Mouse (Mus musculus): Measurements from ENCODE around the gene Ghrh. TPM values are rescaled to one million over a fixed set of nuclear protein-coding genes. Genes with fewer than 3 reads are reported as not detected.

The Ghrh gene
- polyA plus RNA-seq, 1 experiment from 2014 or later: not detected

DNA sequence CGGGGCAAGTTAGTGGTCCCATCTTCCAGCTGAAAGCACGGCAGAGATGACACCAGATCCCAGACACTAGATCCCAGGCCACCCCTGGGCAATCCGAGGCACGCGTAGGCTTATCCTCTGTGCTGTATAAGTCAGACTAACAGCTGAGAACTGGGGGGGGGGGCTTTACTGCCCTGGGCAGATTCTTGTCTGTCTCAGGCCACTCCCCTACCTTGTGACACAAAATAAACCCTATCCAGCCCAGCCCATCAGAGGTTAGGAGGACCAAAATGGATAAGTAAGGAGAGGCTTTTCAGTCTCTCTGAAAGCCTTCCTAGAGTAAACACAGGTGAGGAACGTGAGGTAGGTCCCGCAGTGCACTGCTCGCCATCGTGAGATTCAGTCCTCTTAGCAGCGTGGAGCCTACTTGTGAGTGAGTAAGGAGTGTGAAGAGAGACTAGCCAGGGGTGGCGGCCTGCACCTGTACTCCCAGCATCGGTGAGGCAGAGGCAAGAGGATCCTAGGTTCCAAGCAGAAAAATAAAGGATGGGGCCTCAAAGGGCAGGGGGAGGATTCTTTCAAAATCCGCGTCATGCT is 30.9 kb downstream of the Ghrh start:
- H3K4me3 ChIP-seq (ENCODE audit: control insufficient read depth in 1 of 2, insufficient read depth in 1 of 2, low read depth in 1 of 2, low read length in 2 of 2): no peak overlapping the region
- 84% methylated on average over 14 of the region's 14 CpGs for WGBS
- peaks cover 6 to 8% of the 10 kb centered on the region in 2 experiments; a peak in 1 of 4 replicates for H3K4me1 ChIP-seq (ENCODE audit: control insufficient read depth in 2 of 2, insufficient read depth in 2 of 2, low read length in 2 of 2)
- no peak overlapping the region for H3K27ac ChIP-seq (replicated peaks in 1 of 2; ENCODE audit: control insufficient read depth in 1 of 2, insufficient read depth in 1 of 2, low read depth in 2 of 2, low read length in 2 of 2)
- H3K9ac ChIP-seq (ENCODE audit: low read length): no peak overlapping the region
- H3K27me3 ChIP-seq (ENCODE audit: control insufficient read depth, insufficient read depth, low read length): no peaks in the 10 kb centered on the region
- no peaks in the 10 kb centered on the region for H3K9me3 ChIP-seq (ENCODE audit: control insufficient read depth, low read length)
- peaks cover 96% of the 10 kb centered on the region for H3K36me3 ChIP-seq (ENCODE audit: control insufficient read depth, insufficient read depth, low read length)
- ATAC-seq (ENCODE audit: insufficient number of reproducible peaks, insufficient read depth, low FRiP score, low read depth): no peak
- H3K4me2 ChIP-seq (ENCODE audit: low read length): no peak overlapping the region

DNA sequence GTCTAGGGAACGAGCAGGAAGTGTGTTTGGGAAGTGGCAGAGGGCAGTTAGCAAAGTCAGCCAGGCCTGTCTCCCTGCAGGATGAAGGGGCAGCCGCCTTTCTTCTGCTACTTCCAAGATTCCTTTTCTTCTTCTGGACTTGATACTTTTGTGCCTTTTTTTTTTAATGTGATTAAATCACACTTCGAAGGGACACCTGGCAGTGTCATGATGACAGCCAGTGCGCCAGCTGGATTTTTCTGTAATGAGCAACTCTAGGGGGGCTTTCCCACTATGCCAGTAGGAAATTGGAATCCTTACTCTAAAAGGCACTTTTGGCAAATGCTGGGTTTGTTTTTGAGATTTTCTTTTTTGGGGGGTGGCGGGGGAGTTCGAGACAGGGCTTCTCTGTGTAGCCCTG is 31.8 kb downstream of the Ghrh start:
- peaks cover 96% of the 10 kb centered on the region for H3K36me3 ChIP-seq (ENCODE audit: control insufficient read depth, insufficient read depth, low read length)

DNA sequence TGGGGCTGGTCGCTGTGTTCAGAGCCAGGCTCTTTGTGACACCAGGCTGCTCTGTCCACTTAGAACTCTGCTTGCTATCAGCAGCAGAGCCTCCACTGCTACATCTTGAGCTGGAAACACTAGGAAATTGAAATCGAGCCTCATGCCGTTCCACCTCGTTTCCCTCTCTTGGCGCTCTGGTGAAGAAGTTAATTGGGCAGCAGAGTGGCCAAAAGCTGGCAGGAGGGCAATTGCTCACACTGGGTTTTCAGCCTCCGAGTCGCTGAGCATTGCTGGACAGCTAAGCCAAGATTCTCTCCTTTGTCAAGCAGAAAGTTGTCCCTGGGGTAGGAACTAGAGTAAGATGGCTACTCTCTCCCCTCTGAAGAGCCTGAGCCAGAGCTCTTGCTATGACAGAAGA is 33.0 kb downstream of the Ghrh start:
- H3K9ac ChIP-seq (ENCODE audit: low read length): no peak overlapping the region
- no peak overlapping the region for H3K27ac ChIP-seq (replicated peaks in 1 of 2; ENCODE audit: control insufficient read depth in 1 of 2, insufficient read depth in 1 of 2, low read depth in 2 of 2, low read length in 2 of 2)
- peaks cover 97% of the 10 kb centered on the region for H3K36me3 ChIP-seq (ENCODE audit: control insufficient read depth, insufficient read depth, low read length)
- WGBS: 93% methylated on average over 7 of the region's 7 CpGs
- no peaks in the 10 kb centered on the region for H3K27me3 ChIP-seq (ENCODE audit: control insufficient read depth, insufficient read depth, low read length)
- H3K9me3 ChIP-seq (ENCODE audit: control insufficient read depth, low read length): no peaks in the 10 kb centered on the region
- H3K4me2 ChIP-seq (ENCODE audit: low read length): no peak overlapping the region
- no peak for ATAC-seq (ENCODE audit: insufficient number of reproducible peaks, insufficient read depth, low FRiP score, low read depth)
- no peak overlapping the region for H3K4me3 ChIP-seq (ENCODE audit: control insufficient read depth in 1 of 2, insufficient read depth in 1 of 2, low read depth in 1 of 2, low read length in 2 of 2)
- peaks cover 8 to 17% of the 10 kb centered on the region in 2 experiments; a peak in 2 of 4 replicates for H3K4me1 ChIP-seq (ENCODE audit: control insufficient read depth in 2 of 2, insufficient read depth in 2 of 2, low read length in 2 of 2)

More for the DNA sequence above, 31.8 kb downstream of the Ghrh start:
- Histone ChIP-seq H3K27me3 (ENCODE audit: control insufficient read depth, insufficient read depth, low read length) (no peaks in the 10 kb centered on the region), H3K9ac (ENCODE audit: low read length) (no peak overlapping the region), H3K4me3 (ENCODE audit: control insufficient read depth in 1 of 2, insufficient read depth in 1 of 2, low read depth in 1 of 2, low read length in 2 of 2) (no peak overlapping the region), H3K4me1 (ENCODE audit: control insufficient read depth in 2 of 2, insufficient read depth in 2 of 2, low read length in 2 of 2) (peaks cover 8 to 13% of the 10 kb centered on the region in 2 experiments; a peak in 2 of 4 replicates), H3K4me2 (ENCODE audit: low read length) (no peak overlapping the region), H3K9me3 (ENCODE audit: control insufficient read depth, low read length) (no peaks in the 10 kb centered on the region), H3K27ac (replicated peaks in 1 of 2; ENCODE audit: control insufficient read depth in 1 of 2, insufficient read depth in 1 of 2, low read depth in 2 of 2, low read length in 2 of 2) (no peak overlapping the region)
- 84% methylated on average over 6 of the region's 6 CpGs for WGBS
- ATAC-seq (ENCODE audit: insufficient number of reproducible peaks, insufficient read depth, low FRiP score, low read depth): no peak

DNA sequence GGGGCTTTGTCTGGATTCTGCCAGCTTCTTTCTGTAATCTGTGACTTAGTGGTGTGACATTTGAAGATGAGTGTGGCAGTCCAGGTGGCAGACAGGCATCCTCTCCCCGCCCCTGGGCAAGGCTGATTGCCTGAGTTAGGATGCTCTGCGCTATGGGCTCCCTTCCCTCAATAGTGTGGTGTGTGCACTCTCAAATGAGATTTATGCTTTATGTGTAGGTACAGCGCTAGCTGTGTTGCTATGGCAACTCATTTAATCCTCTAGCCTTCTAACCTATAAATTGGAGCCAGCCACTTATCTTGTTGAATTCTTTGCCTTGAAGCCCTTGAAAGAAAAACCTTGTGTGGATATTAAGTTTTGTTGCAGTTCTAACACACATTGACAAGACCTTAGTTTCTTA is 33.6 kb downstream of the Ghrh start:
- Histone ChIP-seq H3K36me3 (ENCODE audit: control insufficient read depth, insufficient read depth, low read length) (peaks cover 97% of the 10 kb centered on the region), H3K4me2 (ENCODE audit: low read length) (no peak overlapping the region), H3K4me3 (ENCODE audit: control insufficient read depth in 1 of 2, insufficient read depth in 1 of 2, low read depth in 1 of 2, low read length in 2 of 2) (no peak overlapping the region), H3K4me1 (ENCODE audit: control insufficient read depth in 2 of 2, insufficient read depth in 2 of 2, low read length in 2 of 2) (peaks cover 8 to 17% of the 10 kb centered on the region in 2 experiments; a peak in 2 of 4 replicates), H3K9me3 (ENCODE audit: control insufficient read depth, low read length) (no peaks in the 10 kb centered on the region), H3K9ac (ENCODE audit: low read length) (no peak overlapping the region), H3K27ac (replicated peaks in 1 of 2; ENCODE audit: control insufficient read depth in 1 of 2, insufficient read depth in 1 of 2, low read depth in 2 of 2, low read length in 2 of 2) (no peak overlapping the region), H3K27me3 (ENCODE audit: control insufficient read depth, insufficient read depth, low read length) (no peaks in the 10 kb centered on the region)
- WGBS: 93% methylated on average over 3 of the region's 3 CpGs
- no peak for ATAC-seq (ENCODE audit: insufficient number of reproducible peaks, insufficient read depth, low FRiP score, low read depth)

DNA sequence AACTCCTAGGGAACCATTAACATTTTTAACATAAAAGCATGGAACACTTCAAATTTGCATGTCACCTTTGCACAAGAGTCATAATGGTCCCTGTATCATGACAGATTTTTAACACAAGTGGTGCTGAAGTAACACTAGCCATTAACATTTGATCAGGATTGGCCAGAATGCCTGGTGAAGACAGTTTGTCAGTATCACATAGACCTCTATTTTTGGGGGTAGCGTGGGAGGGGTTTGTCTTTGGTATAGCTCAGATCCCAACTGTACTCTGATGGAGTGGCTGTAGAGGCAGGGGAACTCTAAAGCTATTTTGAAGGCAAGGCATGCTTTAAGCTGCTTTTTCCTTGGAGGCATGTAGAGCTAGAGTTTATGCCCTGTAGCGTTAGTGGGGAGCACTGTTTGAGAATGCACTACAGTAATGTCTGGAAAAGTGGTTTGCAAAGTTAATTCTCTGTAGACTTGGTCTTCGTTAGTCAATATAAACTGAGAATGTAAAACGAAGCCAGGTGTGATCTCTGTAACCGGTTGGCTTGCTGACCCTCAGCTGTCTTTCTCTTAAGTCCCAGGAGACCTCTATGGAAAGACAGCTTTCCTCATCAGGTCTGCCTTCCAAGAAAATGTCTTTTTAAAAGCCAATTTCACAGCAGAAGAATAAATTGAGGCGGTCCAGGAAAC is 36.2 kb downstream of the Ghrh start:
- no peak overlapping the region for H3K9ac ChIP-seq (ENCODE audit: low read length)
- H3K27me3 ChIP-seq (ENCODE audit: control insufficient read depth, insufficient read depth, low read length): no peaks in the 10 kb centered on the region
- no peak overlapping the region for H3K4me2 ChIP-seq (ENCODE audit: low read length)
- H3K27ac ChIP-seq (replicated peaks in 1 of 2; ENCODE audit: control insufficient read depth in 1 of 2, insufficient read depth in 1 of 2, low read depth in 2 of 2, low read length in 2 of 2): no peak overlapping the region; a peak in 1 of 4 replicates
- no peaks in the 10 kb centered on the region for H3K9me3 ChIP-seq (ENCODE audit: control insufficient read depth, low read length)
- no peak overlapping the region for H3K4me3 ChIP-seq (ENCODE audit: control insufficient read depth in 1 of 2, insufficient read depth in 1 of 2, low read depth in 1 of 2, low read length in 2 of 2)
- 75% methylated on average over 6 of the region's 6 CpGs for WGBS
- peaks cover 0 to 17% of the 10 kb centered on the region in 2 experiments; a peak in 1 of 4 replicates for H3K4me1 ChIP-seq (ENCODE audit: control insufficient read depth in 2 of 2, insufficient read depth in 2 of 2, low read length in 2 of 2)
- peaks cover 97% of the 10 kb centered on the region for H3K36me3 ChIP-seq (ENCODE audit: control insufficient read depth, insufficient read depth, low read length)
- ATAC-seq (ENCODE audit: insufficient number of reproducible peaks, insufficient read depth, low FRiP score, low read depth): peak; percentile 59; the same call in 1 of the 2 replicates

DNA sequence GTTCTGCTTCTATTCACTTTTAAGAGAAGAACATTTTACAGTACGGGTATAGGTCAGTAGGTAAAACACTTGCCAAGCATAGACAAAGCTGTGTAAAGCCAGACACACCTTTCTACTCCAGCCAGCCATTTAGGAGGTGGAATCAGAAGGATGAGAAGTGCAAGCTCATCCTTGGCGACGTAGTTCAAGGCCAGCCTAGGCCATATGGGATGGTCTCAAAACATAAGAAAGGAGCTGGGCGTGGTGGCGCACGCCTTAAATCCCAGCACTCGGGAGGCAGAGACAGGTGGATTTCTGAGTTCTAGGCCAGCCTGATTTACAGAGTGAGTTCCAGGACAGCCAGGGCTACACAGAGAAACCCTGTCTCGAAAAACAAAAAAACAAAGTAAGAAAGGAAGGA is 37.7 kb downstream of the Ghrh start:
- whole genome bisulfite sequencing: 95% methylated on average over 8 of the region's 8 CpGs
- H3K9ac ChIP-seq (ENCODE audit: low read length): no peak overlapping the region
- H3K27me3 ChIP-seq (ENCODE audit: control insufficient read depth, insufficient read depth, low read length): no peaks in the 10 kb centered on the region
- no peak overlapping the region for H3K27ac ChIP-seq (replicated peaks in 1 of 2; ENCODE audit: control insufficient read depth in 1 of 2, insufficient read depth in 1 of 2, low read depth in 2 of 2, low read length in 2 of 2)
- peaks cover 0 to 17% of the 10 kb centered on the region in 2 experiments; a peak in 1 of 4 replicates for H3K4me1 ChIP-seq (ENCODE audit: control insufficient read depth in 2 of 2, insufficient read depth in 2 of 2, low read length in 2 of 2)
- no peak for ATAC-seq (ENCODE audit: insufficient number of reproducible peaks, insufficient read depth, low FRiP score, low read depth)
- H3K36me3 ChIP-seq (ENCODE audit: control insufficient read depth, insufficient read depth, low read length): peaks cover 96% of the 10 kb centered on the region
- H3K4me3 ChIP-seq (ENCODE audit: control insufficient read depth in 1 of 2, insufficient read depth in 1 of 2, low read depth in 1 of 2, low read length in 2 of 2): no peak overlapping the region
- no peaks in the 10 kb centered on the region for H3K9me3 ChIP-seq (ENCODE audit: control insufficient read depth, low read length)
- no peak overlapping the region for H3K4me2 ChIP-seq (ENCODE audit: low read length)

DNA sequence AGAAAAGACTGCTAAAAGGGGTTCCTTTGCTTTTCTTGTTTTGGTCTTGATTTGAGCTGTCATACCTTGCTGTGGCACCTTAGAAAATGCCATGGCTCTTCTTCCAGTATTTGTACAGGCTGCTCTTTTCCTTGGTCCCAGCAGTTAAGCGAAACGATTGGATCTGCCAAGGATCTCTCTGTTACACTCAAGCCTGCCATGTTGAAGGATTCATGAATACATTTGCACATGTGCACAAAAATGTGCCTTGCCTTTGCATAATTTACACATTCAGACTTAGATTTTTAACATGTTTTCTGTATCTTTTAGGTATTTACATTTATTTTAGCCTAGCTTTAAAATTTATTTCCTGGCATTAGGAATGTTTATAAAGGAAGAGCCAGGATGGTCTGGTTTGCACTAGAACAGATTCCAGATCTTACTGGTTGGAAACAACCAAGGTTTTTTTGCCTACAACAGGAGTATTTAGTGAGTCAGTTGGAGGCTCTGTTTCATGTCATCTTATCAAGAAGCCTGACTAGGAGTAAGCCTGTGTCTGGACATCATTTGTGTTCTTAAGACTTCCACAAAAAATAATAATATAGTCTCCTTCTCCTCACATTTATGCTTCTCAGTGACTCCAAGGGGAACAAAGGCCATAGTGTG is 38.9 kb downstream of the Ghrh start:
- Histone ChIP-seq H3K27me3 (ENCODE audit: control insufficient read depth, insufficient read depth, low read length) (no peaks in the 10 kb centered on the region), H3K36me3 (ENCODE audit: control insufficient read depth, insufficient read depth, low read length) (peaks cover 96% of the 10 kb centered on the region), H3K9ac (ENCODE audit: low read length) (no peak overlapping the region), H3K4me3 (ENCODE audit: control insufficient read depth in 1 of 2, insufficient read depth in 1 of 2, low read depth in 1 of 2, low read length in 2 of 2) (no peak overlapping the region), H3K4me2 (ENCODE audit: low read length) (no peak overlapping the region), H3K4me1 (ENCODE audit: control insufficient read depth in 2 of 2, insufficient read depth in 2 of 2, low read length in 2 of 2) (peaks cover 0 to 17% of the 10 kb centered on the region in 2 experiments; a peak in 1 of 4 replicates), H3K27ac (replicated peaks in 1 of 2; ENCODE audit: control insufficient read depth in 1 of 2, insufficient read depth in 1 of 2, low read depth in 2 of 2, low read length in 2 of 2) (peak overlapping the region; percentile 15 to 38; a peak in 3 of 4 replicates), H3K9me3 (ENCODE audit: control insufficient read depth, low read length) (no peaks in the 10 kb centered on the region)
- no peak for ATAC-seq (ENCODE audit: insufficient number of reproducible peaks, insufficient read depth, low FRiP score, low read depth)
- WGBS: 83% methylated on average over 2 of the region's 2 CpGs
